Mouse (Mus musculus) brain, adult 2 months (tissue): ENCODE results near the gene Fetub.

Experiments
- DNase-seq: peaks from one replicate; pipeline ENCODE4 v3.0.0; 2011; ENCODE audit warnings: low read depth, low spot score

The Fetub gene

DNA sequence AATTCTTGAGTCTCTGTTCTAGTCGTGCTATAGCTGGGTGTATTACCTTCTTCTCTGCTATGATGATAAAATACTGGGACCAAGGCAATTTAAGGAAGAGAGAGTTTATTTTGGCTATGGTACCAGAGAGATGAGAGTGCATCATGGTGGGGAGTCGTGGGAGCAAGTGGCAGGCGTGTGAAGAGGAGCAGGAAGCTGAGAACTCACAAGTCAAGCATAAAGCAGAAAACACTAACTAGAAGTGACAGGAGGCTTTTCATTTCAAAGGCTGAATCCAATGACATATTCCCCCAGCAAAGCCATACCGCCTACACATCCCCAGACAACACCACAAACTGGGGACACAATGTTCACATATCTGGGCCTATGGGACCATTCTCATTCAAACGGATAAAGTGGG lies 44.1 kb downstream of the Fetub start:
- DNase-seq = no peak

DNA sequence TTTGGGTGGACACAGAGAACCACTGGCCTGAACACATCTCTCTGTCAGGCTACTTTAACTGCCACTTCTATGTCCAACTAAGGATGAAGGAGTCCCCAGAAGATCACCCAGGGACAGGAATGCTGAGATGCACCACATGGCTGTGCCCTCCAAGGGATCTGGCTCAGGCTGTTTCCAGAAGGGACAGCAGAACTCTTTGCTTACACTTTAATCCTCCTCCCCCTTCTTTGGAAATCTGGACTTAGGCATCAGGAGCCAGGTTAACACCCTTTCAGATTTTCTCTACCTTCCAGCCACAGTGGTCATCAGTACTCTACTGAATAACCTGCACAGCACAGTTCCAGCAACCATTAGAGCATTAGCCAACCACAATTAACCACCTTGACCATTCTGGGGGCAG lies 45.2 kb downstream of the Fetub start:
- DNase-seq = no peak

DNA sequence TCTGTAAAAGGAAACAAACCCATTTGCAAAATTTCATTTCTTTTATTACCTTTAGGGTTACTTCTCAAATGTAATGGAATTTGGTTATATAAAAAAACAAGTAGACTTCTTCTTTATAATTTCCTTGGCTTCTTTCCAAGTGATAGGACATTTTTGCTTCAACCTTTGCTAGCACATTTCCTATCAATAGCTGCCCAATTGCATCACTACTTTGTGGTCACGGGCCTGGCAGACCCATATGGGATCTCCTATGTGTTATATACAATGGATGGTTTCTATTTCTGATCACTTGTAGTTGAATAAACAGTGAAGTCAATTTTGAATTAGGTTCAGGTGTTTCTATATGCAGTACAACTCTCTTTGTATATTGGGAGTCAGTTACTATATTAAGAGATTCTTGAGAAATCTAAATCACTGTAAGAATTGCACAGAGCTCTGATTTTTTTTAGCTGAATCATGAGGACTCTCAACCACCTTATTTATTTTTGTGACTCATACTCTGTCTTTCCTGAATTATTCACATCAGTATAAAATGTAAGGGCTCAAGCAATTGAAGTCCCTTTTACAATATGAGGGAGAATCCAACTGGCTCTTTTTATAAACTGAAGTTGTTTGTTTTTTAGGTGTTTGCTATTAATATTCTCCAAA lies 49.4 kb downstream of the Fetub start:
- DNase-seq = peak; percentile 47
